Mouse (Mus musculus) hindbrain, postnatal 0 days (tissue): ENCODE results near the gene Smyd3. TPM values are rescaled to one million over a fixed set of nuclear protein-coding genes. Genes with fewer than 3 reads are reported as not detected.

Source experiments
- ATAC-seq: fragments of 200-750 bp; cut with Nextera tagmentation; 2 replicates; pipeline ENCODE4 v1.8.0; 2017; ENCODE audit warnings: mild to moderate bottlenecking, moderate TSS enrichment, moderate library complexity
- DNase-seq: peaks from one replicate; pipeline ENCODE4 v3.0.0-alpha.2; 2015; ENCODE audit warnings: low spot score
- H3K27ac ChIP-seq: fragments of 300-500 bp; sonication (generic); 2 replicates; pipeline ENCODE4 v1.5.1; 2014; ENCODE audit warnings: mild to moderate bottlenecking
- H3K27me3 ChIP-seq: fragments of 300-500 bp; sonication (generic); 2 replicates; pipeline ENCODE4 v1.6.1; 2014; ENCODE audit warnings: low read length, mixed read lengths; ENCODE audit not compliant: insufficient read depth
- H3K36me3 ChIP-seq: fragments of 300-500 bp; sonication (generic); 2 replicates; pipeline ENCODE4 v1.6.1; 2014; ENCODE audit warnings: low read length, mixed read lengths; ENCODE audit not compliant: insufficient read depth
- H3K4me1 ChIP-seq: fragments of 300-500 bp; sonication (generic); 2 replicates; pipeline ENCODE4 v1.6.1; 2014; ENCODE audit warnings: antibody characterized with exemption, low read length, mixed read lengths; ENCODE audit not compliant: insufficient read depth
- H3K4me2 ChIP-seq: fragments of 300-500 bp; sonication (generic); 2 replicates; pipeline ENCODE4 v1.6.1; 2014; ENCODE audit warnings: low read depth, mild to moderate bottlenecking, low read length, moderate library complexity, mixed read lengths
- H3K4me3 ChIP-seq: fragments of 300-500 bp; sonication (generic); 2 replicates; pipeline ENCODE4 v1.5.1; 2014; ENCODE audit warnings: low read length
- H3K9ac ChIP-seq: fragments of 300-500 bp; sonication (generic); replicated peaks from 2 replicates; pipeline ENCODE4 v1.6.1; 2014; ENCODE audit warnings: mild to moderate bottlenecking, low read length, moderate library complexity, mixed read lengths
- H3K9me3 ChIP-seq: fragments of 300-500 bp; sonication (generic); 2 replicates; pipeline ENCODE4 v1.6.1; 2016; ENCODE audit warnings: low read length, mixed read lengths
- CTCF ChIP-seq: IDR thresholded peaks from 2 replicates; pipeline ENCODE4 v1.5.1; 2016; ENCODE audit warnings: antibody characterized with exemption, control low read depth, low read depth
- WGBS: fragments of 180-500 bp; shearing (Covaris S2); extraction: QIAGEN DNeasy Blood & Tissue Kit; methylation state at CpG from one replicate; pipeline ENCODE4 v1.1.7; 2014; 5-methylcytosine and 5-hydroxymethylcytosine counted together
- polyA plus RNA-seq: library from polyadenylated mRNA; unstranded; fragments of >200 nt; fragmentation: Nextera tagmentation; extraction: Ambion mirVana; gene quantifications from 2 replicates; pipeline ENCODE4 v1.2.1, GENCODE M21; 2015
- total RNA-seq: library from RNA; depleted of rRNA; stranded (reverse); fragments of >200 nt; gene quantifications from 2 replicates; pipeline ENCODE4 v1.2.3, GENCODE M21; 2014

The Smyd3 gene
- total and polyA plus RNA-seq, 2 experiments from 2014 or later, result 15.4 to 26.1 TPM

DNA sequence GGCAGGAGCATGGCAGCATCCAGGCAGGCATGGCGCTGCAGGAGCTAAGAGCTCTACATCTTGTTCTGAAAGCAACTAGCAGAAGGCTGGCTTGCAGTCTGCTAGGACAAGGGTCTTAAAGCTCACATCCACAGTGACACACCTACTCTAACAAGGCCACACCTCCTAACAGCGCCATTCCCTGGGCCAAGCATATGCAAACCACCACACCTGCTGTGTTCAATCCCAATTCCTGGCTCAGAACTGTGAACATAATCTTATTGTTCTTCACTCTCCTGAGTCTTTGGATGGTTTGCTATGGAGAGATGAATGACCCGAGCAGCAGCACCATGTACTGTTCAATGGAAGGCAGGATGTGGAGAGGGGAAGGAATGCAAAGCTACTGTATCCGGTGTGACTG, 559.2 kb downstream of the Smyd3 start:
- DNase-seq, result no peak
- H3K4me1 ChIP-seq, result no peaks in the 10 kb centered on the region
- H3K27me3 ChIP-seq, result no peaks in the 10 kb centered on the region
- H3K4me2 ChIP-seq, result no peak overlapping the region
- H3K9ac ChIP-seq, result no peak overlapping the region
- no peak overlapping the region for H3K4me3 ChIP-seq
- ATAC-seq, result no peak
- no peak for TF ChIP-seq CTCF
- H3K36me3 ChIP-seq, result no peaks in the 10 kb centered on the region
- H3K27ac ChIP-seq, result no peak overlapping the region
- H3K9me3 ChIP-seq, result no peaks in the 10 kb centered on the region
- 86% methylated on average over 4 of the region's 4 CpGs for WGBS

DNA sequence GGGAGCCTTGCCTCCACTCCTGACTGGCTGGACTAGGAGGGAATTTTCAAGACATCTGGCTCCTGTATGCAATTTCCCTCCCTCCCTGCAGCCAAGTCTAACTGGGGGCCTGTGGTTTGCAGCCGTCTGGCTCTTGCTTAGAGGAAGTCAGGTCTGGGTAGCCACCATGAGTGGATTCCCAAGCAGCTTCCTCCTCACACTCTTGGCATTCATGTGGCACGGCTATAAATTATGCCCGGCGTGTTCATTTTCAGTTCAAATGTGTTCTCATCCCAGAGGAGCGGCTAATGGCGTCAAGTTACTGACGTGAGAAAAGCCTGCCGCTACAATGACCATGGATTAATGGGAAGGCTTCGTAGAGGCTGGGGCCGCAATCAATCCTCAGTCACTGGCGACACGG, 564.9 kb downstream of the Smyd3 start:
- Histone ChIP-seq H3K4me2 (no peak overlapping the region), H3K9me3 (peaks cover 4% of the 10 kb centered on the region; the same call in 1 of the 2 replicates), H3K4me3 (no peak overlapping the region), H3K36me3 (no peaks in the 10 kb centered on the region), H3K4me1 (no peaks in the 10 kb centered on the region), H3K27ac (no peak overlapping the region), H3K27me3 (no peaks in the 10 kb centered on the region), H3K9ac (no peak overlapping the region)
- DNase-seq (peak; percentile 50), ATAC-seq (peak; percentile 45)
- no peak for TF ChIP-seq CTCF
- 48% methylated on average over 12 of the region's 12 CpGs for WGBS

DNA sequence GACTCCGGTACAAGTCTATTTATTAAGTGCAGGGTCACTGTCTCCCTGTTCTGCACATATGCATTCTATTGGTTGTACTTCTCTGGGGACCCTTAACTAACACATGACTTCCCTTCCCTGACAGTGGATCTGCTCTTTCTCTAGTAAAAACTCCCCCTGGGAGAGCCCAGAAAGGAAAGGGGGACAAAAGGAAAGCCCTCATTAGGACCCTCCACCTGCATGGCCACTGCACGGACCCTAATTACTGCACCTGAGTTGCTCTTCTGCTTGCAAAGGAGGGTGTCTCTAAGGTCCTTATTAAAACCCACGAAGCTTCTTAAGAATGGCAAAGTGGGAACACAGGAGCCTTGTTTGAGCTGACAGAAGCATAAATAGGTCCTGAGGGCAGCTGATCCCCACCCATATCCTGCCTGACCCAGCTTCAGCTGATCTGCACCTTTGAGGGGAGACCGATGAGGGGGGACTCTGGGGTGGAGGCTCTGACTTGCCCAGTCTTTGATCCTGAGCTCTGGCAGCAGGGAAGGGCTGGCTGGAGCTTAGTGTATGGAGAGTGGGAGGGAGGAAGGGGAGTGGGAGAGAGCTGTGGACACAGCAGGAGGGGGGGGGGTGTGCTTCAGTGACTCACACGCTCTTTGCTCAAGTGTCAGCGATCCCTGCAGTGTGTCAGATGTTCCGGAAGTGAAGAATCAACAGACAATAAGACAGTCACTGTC, 575.4 kb downstream of the Smyd3 start:
- no peak overlapping the region for H3K4me2 ChIP-seq
- no peak for ATAC-seq
- no peaks in the 10 kb centered on the region for H3K9me3 ChIP-seq
- no peaks in the 10 kb centered on the region for H3K36me3 ChIP-seq
- WGBS, result 47% methylated on average over 7 of the region's 7 CpGs
- no peak for TF ChIP-seq CTCF
- H3K27ac ChIP-seq, result no peak overlapping the region
- H3K4me3 ChIP-seq, result no peak overlapping the region
- no peaks in the 10 kb centered on the region for H3K27me3 ChIP-seq
- no peaks in the 10 kb centered on the region; the same call in 1 of the 2 replicates for H3K4me1 ChIP-seq
- no peak overlapping the region for H3K9ac ChIP-seq
- no peak for DNase-seq

DNA sequence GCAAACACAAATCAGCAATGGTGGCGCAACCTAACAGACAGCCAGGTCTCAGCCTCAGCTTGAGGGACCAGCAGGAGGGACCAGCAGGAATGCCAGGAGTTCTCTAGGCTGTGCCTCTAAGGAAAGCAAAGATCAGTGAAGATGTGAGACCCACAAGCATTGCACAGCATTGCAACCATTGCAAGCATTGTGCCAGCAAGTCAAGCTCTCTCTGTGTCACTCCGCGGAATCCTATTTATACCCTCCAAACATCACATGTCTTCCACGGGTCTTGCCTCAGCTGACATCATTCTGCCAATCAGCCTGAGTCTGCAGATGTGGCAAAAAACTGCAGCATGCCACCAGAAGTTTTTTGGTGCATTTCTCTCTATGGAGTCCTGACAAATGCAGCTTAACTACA, 577.5 kb downstream of the Smyd3 start:
- ATAC-seq (no peak), DNase-seq (no peak)
- Histone ChIP-seq H3K27me3 (no peaks in the 10 kb centered on the region), H3K4me3 (no peak overlapping the region), H3K4me2 (no peak overlapping the region), H3K27ac (no peak overlapping the region), H3K4me1 (no peaks in the 10 kb centered on the region; the same call in 1 of the 2 replicates), H3K36me3 (no peaks in the 10 kb centered on the region), H3K9me3 (no peaks in the 10 kb centered on the region), H3K9ac (no peak overlapping the region)
- 79% methylated on average over 4 of the region's 4 CpGs for WGBS
- TF ChIP-seq CTCF, result no peak

DNA sequence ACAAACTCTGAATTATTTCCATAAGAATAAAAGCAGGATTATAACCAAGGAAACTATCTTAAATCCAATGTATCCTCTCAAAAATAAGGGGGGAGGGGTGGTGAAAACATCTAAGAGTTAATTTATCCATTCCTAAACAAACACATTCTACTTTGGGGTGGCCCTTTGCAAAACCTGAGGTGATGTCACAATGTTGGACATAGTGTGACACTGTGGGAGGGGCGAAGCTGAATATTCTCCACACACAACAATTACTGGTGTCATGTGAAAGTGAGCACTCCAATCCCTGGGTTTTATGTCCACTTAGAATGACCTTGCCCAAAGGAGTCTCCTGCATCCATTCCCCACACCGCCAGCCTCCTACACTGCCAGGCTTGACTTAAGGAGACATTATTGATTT, 580.9 kb downstream of the Smyd3 start:
- Histone ChIP-seq H3K4me2 (no peak overlapping the region), H3K9ac (no peak overlapping the region), H3K27me3 (no peaks in the 10 kb centered on the region), H3K4me1 (no peaks in the 10 kb centered on the region), H3K36me3 (no peaks in the 10 kb centered on the region; the same call in 1 of the 2 replicates), H3K4me3 (no peak overlapping the region), H3K9me3 (no peaks in the 10 kb centered on the region), H3K27ac (no peak overlapping the region)
- TF ChIP-seq CTCF, result no peak
- DNase-seq (no peak), ATAC-seq (no peak)
- 89% methylated on average over 2 of the region's 2 CpGs for WGBS

DNA sequence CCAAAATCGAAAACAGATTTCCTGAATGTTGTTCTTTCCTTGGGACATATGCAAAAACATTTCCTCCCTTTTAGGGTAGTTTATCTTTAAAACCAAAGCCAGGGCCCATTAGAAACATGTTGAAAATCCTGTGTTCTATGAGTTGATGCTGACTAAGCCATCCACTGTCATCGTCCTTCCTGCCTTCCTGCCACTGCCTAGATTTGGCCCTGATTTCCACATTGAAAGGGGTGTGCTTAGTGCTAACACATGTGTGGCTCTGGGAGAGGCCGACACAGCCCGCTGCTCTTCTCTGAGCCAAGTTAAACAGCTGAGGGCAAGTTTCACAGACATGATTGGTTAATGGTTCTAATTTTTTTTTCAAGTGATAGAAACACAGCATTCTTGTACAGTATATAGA, 581.4 kb downstream of the Smyd3 start:
- Histone ChIP-seq H3K9me3 (no peaks in the 10 kb centered on the region), H3K27me3 (no peaks in the 10 kb centered on the region), H3K4me3 (no peak overlapping the region), H3K36me3 (no peaks in the 10 kb centered on the region; the same call in 1 of the 2 replicates), H3K4me1 (no peaks in the 10 kb centered on the region), H3K27ac (no peak overlapping the region), H3K9ac (no peak overlapping the region), H3K4me2 (no peak overlapping the region)
- 51% methylated on average over 4 of the region's 4 CpGs for WGBS
- no peak for TF ChIP-seq CTCF
- no peak for DNase-seq
- ATAC-seq, result no peak

DNA sequence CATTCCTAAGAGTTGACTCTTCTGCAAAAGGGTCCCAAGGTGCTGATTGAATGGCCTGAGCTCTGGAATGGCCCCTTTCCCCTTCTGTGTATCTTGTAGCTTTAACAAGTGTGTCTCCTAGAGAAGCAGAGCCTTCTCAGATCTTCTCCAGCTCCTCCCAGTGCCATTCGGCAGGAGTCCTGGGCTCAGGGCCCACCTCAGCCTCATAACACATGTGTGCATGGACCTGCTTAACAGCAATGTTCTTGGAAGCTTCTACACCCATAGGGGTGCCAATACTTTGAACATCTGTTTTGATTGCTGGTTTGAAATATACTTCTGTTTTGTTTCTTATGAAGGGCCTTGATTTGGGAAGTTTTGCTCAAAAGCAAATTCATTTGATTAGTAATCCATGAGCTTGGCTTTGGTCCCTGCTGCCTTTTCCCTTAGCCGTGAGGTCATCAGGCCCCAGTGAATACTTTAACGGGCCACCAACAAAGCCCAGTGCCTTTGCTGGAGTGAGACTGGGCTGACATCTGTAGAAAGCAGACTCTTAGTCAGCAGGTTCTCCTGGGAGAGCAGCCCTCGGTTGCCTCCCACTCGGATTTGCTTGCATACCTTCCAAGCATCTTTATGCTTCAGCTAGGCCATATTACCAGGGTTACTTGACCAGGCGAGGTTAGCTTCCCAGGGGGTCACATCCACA, 583.7 kb downstream of the Smyd3 start:
- no peak overlapping the region for H3K4me2 ChIP-seq

More for the DNA sequence above, 583.7 kb downstream of the Smyd3 start:
- DNase-seq (no peak), ATAC-seq (no peak)
- no peaks in the 10 kb centered on the region for H3K9me3 ChIP-seq
- no peak for TF ChIP-seq CTCF
- H3K27ac ChIP-seq, result no peak overlapping the region
- no peak overlapping the region for H3K9ac ChIP-seq
- 74% methylated on average over 6 of the region's 6 CpGs for WGBS
- no peaks in the 10 kb centered on the region; the same call in 1 of the 2 replicates for H3K36me3 ChIP-seq
- no peak overlapping the region for H3K4me3 ChIP-seq
- no peaks in the 10 kb centered on the region for H3K4me1 ChIP-seq
- no peaks in the 10 kb centered on the region for H3K27me3 ChIP-seq
